Mouse (Mus musculus) gastrocnemius, postnatal 25 days (tissue): ENCODE data around the gene Ankrd13d. TPM values are rescaled to one million over a fixed set of nuclear protein-coding genes. Genes with fewer than 3 reads are reported as not detected.
A peak's percentile ranks its signal among the peaks of the same experiment; 100 is the strongest.

Experiments
- DNase-seq: peaks from one replicate; pipeline ENCODE4 v3.0.0; 2022
- long read RNA-seq, 2 experiments: library from polyadenylated mRNA; stranded (forward); transcript quantifications; one replicate each; pipeline ENCODE4 v2.0.0; 2021
- total RNA-seq, 2 experiments: library from RNA; stranded (reverse); gene quantifications; 1 replicate in 1 of 2; 2 replicates in 1 of 2; pipeline ENCODE4 v1.2.3; 2021

Ankrd13d gene
- under 1 TPM; 0.33 to 0.64 TPM for total RNA-seq
- long read RNA-seq, experiment 1, partial matches to known transcripts = 1 of 1 reads
- long read RNA-seq, experiment 1, other reads (novel, unspliced or antisense) = 0 of 1 reads
- long read RNA-seq, experiment 2, partial matches to known transcripts = 0 of 1 reads
- long read RNA-seq, experiment 2, other reads (novel, unspliced or antisense) = 0 of 1 reads

DNA sequence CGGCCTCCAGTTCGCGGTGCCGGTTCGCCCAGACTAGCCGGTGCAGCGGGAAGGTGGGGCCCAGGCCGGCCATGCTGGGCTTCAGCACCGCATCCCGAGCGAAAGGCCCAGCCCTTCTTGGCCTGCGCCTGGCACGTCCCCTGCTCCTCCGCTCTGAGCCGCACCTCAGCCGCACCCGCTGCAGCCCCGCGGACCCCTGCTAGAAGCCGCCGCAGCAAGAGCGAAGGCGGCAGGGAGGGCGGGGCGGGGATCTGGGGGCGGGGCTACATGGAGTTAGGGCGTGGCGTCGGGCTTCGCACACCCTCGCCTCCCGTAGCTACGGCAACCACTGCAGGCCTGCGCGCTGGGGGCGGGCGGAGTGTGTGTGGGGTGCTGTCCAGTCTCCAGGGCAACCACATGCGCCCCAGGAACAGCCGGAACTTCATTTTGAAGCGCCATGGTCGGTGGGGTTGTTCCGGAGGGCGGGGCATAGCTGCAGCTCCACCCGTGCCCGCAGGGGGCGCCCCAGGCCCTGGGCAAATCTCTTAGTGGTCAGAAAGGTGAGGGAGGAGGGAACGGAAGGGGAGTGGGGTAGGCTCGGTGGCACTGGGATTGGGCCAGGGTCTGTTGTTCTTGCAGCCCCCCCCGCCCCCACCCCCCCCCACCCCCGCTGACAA is at the start of gene Ankrd13d:
Gene Ankrd13d, minus strand, starts transcription at position 240 of the 656 bp plus-strand sequence.
- peak; percentile 82 for DNase-seq

DNA sequence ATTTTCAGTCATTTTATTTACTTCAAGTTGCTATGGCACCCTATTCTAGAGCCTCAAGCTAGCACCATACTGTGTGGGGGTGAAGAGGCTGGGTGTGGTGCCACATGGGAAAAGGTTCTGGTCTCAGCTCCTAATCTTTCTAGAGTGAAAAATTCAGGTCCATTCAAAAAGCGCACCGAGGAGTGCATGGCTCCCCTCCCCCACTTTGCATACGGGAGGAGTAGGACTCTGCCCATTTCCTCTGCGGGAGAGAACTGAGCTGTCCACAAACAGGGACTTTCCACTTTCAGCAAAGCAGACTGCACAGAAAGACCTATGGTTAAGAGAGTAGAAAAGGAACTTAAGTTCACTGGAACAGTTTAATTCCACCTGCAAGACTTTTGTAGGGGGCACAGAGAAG is 49.7 kb upstream of the Ankrd13d start:
- no peak for DNase-seq

DNA sequence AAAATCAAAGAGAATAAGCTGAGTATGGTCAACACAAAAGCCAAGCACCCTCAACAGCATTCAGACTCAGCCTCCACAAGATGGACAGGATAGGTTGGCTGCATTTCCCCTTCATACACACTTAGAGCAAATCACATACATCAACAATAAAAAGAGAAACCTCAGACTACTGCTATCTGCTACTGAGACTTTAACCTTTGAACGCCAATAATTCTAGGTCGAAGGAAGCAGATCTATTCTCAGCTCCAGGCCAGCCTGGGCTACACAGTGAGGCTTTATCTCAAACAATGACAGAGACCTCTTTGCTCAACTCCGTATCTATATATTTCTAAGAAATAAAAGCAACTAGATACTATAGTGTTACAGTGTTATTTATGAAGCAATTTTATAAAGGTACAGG is 48.3 kb upstream of the Ankrd13d start:
- DNase-seq = no peak

DNA sequence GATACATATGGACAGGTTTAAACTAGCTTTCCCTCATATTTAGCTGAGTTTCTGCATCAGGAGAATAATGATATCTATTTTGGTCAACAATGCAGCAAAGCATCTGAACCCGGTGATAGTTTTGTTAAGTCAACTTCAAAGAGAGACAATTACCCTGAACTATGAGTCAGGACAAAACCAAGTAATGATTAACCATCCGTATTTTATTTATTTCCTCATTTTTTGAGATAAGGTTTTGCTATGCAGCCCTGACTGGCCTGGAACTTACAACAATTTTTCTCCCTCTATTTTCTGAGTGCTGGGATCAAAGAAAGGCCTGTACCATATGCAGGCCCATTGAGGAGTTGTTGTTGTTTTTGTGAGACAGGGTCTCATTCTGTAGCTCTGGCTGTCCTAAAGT is 47.7 kb upstream of the Ankrd13d start:
- DNase-seq = no peak

DNA sequence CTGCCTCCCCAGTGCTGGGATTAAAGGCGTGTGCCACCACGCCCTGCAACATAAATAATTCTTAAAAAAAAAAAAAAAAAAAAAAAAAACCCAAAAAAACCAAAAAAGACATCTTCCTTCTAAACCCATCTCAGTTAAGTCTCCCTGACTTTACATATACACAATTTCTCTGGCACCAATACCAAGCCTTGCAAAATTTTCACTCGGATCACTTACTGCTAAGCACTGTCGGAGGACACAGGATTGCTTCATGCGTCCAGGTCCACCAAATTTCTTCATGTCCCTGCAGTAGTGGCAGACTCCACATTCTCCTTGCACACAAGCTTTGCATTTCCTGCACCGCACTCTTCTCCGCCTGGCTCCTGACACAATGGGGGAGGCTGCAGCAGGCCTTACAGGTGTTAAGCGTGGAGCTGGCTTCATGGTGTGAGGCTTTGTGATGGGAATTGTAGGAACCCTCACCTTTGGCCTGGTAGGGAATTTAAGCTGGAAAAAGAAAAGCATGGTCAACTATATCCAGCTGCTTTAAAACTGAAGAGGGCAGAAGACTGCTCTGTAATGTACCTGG is 45.9 kb upstream of the Ankrd13d start:
- DNase-seq = no peak

DNA sequence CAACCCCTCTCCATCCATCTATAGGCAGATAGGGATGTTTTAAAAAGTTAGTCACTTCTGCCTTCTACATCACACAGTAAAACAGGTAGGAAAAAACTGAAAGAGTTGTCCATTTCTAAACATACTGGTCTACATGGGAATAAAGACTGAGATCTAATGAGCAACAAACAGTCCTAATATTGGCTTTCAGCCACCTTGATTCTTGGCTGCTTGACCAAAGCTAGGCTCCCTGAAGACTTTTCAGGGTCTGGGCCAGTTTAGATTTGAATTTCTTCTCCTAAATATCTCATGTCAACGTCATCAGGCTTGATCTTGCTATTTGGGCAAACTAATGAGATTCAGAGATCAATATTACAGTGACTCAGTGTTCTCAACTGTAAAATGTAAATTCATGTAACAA is 43.9 kb upstream of the Ankrd13d start:
- DNase-seq = no peak

DNA sequence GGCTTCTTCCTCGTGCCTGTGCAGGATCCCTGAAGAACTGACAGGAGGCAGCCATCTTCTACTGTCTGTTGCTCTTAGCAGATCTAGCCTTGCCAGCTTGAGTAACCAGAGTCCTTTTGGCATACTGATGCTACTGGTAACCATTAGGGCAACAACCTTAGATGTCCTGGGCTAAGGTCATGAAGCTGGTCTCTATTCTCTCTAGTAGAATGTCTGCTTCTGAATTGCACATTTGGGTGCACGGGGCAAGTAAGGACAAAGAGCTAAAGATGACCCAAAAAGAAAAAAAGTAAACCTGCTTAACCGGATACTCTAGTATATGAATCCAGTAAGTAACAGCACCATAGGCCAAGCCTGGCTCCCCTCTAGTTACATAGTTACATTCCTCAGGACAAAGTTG is 43.2 kb upstream of the Ankrd13d start:
- no peak for DNase-seq

DNA sequence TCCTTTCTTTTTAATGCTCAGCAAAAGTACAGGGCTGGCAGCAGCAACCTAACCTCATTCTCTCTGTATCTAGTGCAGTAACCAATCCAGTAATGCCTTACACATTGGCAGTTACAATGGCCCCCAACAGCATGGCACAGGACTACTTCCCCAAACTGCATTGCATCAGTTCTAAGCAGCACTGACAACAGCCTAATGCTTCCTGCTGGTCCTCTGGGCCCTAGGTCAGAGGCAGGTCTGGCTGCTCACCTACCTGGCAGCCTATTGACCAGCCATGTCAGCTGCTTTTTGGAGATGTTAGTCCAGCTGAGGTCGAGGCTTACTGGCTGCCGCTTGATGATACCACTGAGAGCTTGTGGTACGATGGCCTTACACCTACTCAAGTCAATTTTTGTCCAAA is 39.2 kb upstream of the Ankrd13d start:
- DNase-seq = no peak

DNA sequence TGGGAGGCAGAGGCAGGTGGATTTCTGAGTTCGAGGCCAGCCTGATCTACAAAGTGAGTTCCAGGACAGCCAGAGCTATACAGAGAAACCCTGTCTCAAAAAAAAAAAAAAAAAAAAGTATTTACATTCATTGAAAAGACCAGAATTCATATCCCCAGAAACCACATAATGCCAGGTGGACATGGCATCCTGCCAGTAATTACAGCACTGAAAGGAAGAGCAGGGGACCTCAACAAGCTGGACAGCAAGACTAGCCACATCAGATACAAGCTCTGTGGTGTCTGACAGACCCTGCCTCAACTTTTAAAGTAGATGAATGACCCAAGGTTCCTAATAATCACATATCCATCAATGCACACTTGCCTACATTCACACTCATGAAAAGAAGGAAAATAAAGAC is 38.7 kb upstream of the Ankrd13d start:
- no peak for DNase-seq

DNA sequence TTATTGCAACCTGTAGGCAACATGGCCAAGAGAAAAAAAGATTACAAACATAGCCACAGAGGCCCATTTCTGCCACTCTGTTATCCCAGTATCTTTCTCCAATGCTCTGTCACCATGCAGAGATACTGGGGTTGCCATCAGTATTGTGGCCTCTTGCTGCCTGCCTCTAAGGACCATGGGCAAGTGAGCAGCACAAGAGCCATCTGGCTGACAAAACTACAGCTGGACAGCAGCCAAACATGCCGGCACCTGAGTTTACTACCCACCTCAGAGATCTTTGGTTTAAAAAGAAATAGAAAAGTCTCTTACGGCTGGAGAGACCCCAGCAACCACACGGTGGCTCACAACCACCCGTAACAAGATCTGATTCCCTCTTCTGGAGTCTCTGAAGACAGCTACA is 36.3 kb upstream of the Ankrd13d start:
- no peak for DNase-seq

DNA sequence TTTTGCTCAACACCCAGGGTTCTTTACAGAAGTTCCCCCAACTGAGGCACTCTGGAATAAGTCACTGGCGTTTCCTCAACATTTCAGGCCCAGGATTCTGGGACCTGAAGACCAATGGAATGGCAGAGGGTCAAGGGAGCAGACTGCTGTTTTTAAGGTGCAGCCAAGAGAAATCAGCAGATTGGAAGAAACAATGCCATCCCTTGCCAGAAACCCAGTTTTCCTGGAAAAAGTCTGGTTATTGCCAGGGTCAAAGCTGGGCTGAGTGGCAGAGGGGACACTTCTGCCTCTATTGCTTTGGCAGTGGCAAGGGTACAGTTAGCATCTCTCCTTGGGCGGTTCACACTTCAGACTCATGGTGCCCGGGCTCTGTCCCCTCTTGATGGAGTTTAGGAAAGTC is 34.2 kb upstream of the Ankrd13d start:
- no peak for DNase-seq

DNA sequence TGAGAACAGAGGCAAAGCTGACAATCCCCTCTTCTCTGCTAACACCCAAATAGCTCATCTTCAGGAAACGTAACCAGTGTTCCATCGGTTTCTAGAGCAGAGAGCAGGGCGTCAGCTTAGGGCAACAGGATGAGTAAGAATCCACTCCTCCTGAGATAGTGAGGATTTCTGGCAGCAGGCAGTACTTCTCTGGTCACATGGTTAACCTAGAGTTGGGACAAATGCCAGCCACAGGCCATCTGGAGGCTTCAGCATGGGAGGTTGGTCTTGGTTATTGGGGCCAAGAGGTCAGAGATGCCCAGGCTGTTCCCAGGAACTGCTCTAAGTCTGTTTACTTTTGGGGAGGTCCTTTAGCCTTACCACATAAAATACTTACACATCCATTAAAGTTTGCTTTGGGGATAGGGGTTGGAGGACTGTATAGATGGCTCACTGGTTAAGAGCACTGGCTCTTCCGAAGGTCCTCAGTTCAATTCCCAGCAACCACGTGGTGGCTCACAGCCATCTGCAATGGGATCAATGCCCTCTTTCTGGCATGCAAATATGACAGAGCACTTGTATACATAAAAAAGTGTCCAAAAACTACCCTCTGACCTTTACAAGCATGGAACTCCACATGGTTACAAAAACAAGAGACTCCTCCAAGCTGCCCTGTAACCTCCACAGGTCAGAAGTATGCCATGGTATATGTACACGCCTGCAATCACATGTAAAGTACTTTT is 32.4 kb upstream of the Ankrd13d start:
- no peak for DNase-seq

DNA sequence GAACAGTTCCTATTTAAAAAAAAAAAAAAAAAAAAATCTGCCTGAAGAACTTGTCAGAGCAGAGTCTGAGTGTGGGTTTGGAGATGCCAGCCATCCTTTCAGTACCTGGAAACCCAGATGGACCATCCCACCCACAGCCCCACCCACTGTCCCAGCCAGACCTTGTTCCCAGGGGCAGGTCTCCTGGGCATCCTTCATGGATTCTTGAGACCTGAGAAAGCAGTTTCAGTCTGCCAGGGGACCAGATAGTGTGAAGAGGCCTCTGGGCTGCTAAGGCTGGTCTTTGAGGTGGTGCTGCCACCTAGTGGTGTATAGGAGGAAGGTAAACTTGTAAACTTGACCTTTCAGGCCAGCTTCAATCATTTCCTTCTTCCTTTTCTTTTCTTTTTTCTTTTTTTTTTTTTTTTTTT is 26.8 kb upstream of the Ankrd13d start:
- no peak for DNase-seq

DNA sequence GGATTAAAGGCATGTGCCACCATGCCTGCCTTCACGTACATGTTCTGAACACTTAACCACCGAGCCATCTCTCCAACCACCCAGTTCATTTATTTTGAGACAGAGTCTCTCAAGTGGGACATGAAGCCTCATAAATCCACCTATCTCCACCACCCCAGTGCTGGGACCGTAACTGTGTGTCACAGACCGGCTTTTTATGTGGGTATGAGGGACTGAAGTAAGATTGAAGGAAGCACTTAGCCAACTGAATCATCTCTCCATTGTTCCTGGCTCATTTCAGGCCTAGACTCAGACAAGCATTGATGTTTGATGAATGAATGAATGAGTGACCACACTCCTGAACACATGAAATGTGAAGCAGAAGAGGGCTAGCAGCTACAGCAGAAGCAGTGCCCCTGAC is 26.4 kb upstream of the Ankrd13d start:
- DNase-seq = no peak

DNA sequence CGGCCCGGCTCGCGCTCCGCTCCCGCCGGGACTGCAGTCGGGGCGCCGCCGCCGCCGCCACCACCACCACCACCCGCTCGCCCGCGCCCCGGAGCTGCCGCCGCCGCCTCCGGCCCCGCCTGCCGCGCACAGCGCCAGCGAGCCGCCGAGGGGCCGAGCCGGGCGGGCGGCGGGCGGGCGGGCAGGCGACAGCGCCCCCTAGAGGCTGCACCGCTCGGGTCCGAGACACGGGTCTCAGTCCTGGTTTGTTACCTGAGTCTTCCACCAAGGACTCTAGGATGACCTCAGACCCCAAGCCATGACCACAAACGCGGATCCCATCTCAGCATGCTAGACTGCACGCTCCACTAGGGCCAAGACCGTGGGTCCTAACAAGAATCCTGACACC is 23.2 kb upstream of the Ankrd13d start, which contains the start of gene Grk2:
Gene Grk2, minus strand, starts transcription at position 33 of the 388 bp plus-strand sequence.
- peak; percentile 82 for DNase-seq

DNA sequence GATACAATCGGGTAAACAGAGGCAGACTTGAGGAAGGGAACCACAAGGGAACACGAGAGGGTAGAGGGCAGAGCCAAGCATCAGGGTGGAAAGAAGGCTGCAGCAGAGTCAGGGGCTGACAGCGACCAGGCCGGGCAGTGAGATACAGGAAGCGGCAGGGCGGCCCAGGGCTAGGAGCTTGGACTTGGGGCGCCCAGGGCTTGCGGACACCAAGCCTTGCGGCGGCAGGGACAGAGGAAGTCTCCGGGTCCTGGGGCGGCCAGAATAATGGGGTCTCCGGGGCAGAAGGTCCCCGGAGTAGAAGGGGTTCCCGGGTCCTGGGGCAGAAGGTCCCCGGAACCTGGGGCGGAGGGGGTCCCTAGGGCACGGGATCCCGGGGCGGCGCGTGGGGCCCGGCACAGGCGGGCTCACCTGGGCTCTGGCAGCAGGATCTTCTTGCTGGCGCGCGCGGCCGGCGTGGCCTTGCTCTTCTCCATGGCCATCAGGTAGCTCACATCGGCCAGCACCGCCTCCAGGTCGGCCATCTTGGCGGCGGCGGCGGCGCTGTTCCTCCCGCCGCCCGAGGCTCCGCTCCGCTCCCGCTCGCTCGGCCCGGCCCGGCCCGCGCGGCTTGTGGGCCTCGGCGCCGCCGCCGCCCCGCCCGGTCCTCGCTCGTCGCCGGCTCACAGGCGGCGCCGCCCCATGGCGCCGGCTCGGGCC is 22.7 kb upstream of the Ankrd13d start:
- DNase-seq = peak; percentile 46

DNA sequence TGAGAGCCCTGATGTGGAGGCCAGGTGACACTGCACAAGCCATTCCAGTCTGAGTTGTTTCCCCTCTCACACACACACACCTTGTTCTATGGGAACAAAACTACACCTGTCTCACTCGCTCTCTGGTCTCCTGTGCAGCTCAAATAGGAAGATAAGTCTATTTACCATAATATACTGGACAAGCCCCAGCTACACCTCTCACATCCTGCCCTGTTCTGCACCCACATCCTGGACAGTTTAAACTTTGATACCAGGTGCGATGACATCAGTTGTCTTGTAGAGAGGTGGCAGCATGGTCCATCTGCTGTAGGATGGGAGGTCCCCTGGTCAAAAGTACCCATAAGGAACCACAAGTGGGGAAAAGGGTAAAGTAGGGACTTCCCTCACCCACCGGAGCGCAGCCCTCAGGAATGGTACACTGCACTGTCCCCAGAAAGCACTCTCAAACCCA is 22.0 kb upstream of the Ankrd13d start:
- DNase-seq = no peak

DNA sequence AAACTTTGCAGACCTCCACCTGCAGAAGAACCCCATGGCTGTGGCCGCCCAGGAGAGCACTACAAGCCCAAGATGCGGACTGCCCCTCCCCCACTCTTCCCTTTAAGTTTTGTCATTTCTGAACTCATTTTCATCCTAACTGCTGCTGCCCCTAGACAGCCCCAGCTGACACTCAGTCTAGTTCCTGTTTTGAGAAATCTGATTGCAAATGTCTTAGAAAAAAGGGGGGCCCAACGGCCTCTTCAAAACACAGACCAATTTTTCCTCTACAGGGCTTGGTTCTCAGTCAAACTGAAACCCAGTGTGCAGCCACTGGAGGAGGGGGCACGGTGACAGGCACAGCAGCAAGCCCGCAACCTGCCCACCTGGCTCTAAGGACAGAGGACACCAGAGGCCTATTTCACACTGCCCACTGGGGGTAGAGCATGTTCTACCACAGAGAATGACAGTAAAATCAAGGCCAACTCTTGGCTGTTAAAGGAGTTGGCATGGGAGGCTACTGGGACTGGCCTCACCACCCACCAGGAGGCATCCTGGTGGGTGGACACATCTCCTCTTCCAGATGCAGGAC is 21.4 kb upstream of the Ankrd13d start:
- no peak for DNase-seq

DNA sequence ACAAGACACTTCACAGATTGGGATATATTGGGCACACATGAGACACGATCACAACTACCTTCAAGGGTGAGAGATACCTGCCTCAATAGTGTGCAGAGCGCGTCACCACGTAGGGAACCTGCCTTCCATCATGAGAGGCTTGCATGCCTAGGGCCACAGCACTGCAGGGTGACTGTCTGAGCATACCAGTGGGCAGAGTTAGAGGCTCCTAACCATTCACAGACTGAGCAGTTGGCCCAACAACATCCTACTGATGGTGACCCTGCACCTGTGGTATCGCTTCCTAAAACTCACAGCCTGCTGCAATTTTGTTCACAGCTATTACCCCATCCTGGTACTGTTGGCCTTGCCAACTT is 20.7 kb upstream of the Ankrd13d start:
- DNase-seq = no peak

DNA sequence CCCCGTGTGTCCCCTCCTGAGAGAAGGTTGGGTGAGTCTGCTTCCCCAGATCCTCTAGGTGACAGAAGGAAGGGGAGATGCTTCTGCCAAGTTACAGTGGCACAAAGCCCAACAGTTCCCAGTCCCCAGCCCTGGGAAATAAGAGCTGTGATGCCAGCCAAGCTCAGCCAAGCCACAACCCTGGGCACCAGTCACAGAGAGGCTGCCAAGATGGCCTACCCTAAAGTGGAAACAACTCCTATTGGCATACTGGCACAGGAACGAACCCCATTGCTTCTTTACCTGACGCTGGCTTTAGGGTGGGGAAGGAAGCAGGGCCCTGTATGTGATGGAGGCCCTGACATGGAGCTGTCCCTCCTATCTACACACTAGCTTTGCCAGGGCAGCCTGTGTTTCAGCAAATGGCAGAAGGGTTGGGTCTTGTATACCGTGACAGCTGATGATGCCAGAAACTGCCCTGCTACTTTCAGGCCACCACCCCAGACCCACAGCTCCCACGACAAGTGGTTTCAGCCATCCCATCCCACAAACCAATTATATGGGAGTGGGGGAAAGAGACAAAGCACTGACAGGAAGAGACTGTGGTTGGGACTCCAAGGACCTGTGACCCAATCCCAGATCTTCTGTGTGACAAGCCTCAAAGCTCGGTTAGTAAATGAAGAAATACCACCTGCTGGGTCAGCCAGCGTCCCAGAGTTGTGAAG is 20.2 kb upstream of the Ankrd13d start:
- peak; percentile 75 for DNase-seq
